Mouse (Mus musculus) stomach, postnatal 0 days (tissue): ENCODE measurements around the gene Mien1. TPM values are rescaled to one million over a fixed set of nuclear protein-coding genes. Genes with fewer than 3 reads are reported as not detected.

ENCODE experiments used
- ATAC-seq: fragments of 200-750 bp; cut with Nextera tagmentation; 2 replicates; pipeline ENCODE4 v1.8.0; 2017; ENCODE audit not compliant: low FRiP score, low TSS enrichment
- DNase-seq: peaks from one replicate; pipeline ENCODE4 v3.0.0-alpha.2; 2016; ENCODE audit warnings: low spot score
- H3K27ac ChIP-seq: fragments of 300-500 bp; sonication (generic); replicated peaks from 2 replicates; pipeline ENCODE4 v1.5.1; 2014; ENCODE audit warnings: mild to moderate bottlenecking, control low read depth
- H3K27me3 ChIP-seq: fragments of 300-500 bp; sonication (generic); 2 replicates; pipeline ENCODE4 v1.6.1; 2014; ENCODE audit warnings: low read length; ENCODE audit not compliant: control insufficient read depth, insufficient read depth
- H3K36me3 ChIP-seq: fragments of 300-500 bp; sonication (generic); 2 replicates; pipeline ENCODE4 v1.6.1; 2014; ENCODE audit warnings: low read length, mixed read lengths; ENCODE audit not compliant: control insufficient read depth, insufficient read depth
- H3K4me1 ChIP-seq: fragments of 300-500 bp; sonication (generic); replicated peaks from 2 replicates; pipeline ENCODE4 v1.6.1; 2014; ENCODE audit warnings: antibody characterized with exemption; ENCODE audit not compliant: control insufficient read depth, insufficient read depth
- H3K4me2 ChIP-seq: fragments of 300-500 bp; sonication (generic); replicated peaks from 2 replicates; pipeline ENCODE4 v1.6.1; 2014; ENCODE audit warnings: low read depth, mild to moderate bottlenecking, control low read depth, moderate library complexity
- H3K4me3 ChIP-seq: fragments of 300-500 bp; sonication (generic); 2 replicates; pipeline ENCODE4 v1.5.1; 2014; ENCODE audit warnings: low read depth, low read length, control low read depth
- H3K9ac ChIP-seq: fragments of 300-500 bp; sonication (generic); 2 replicates; pipeline ENCODE4 v1.6.1; 2014; ENCODE audit warnings: mild to moderate bottlenecking, low read length, control low read depth, mixed read lengths
- H3K9me3 ChIP-seq: fragments of 300-500 bp; sonication (generic); 2 replicates; pipeline ENCODE4 v1.6.1; 2016; ENCODE audit warnings: low read length; ENCODE audit not compliant: control insufficient read depth
- CTCF ChIP-seq: IDR thresholded peaks from 2 replicates; pipeline ENCODE4 v1.5.1; 2016; ENCODE audit warnings: antibody characterized with exemption, low read depth, mild to moderate bottlenecking, moderate library complexity
- EP300 ChIP-seq: optimal IDR thresholded peaks from 2 replicates; pipeline ENCODE3; 2016; ENCODE audit warnings: antibody characterized with exemption
- WGBS: fragments of 180-500 bp; shearing (Covaris S2); extraction: QIAGEN DNeasy Blood & Tissue Kit; methylation state at CpG from one replicate; pipeline ENCODE4 v1.1.7; 2014; 5-methylcytosine and 5-hydroxymethylcytosine counted together
- polyA plus RNA-seq: library from polyadenylated mRNA; unstranded; fragments of >200 nt; fragmentation: Nextera tagmentation; extraction: Ambion mirVana; gene quantifications from 2 replicates; pipeline ENCODE4 v1.2.1, GENCODE M21; 2015

Gene Mien1
- polyA plus RNA-seq, 1 experiment from 2014 or later: 142 TPM

DNA sequence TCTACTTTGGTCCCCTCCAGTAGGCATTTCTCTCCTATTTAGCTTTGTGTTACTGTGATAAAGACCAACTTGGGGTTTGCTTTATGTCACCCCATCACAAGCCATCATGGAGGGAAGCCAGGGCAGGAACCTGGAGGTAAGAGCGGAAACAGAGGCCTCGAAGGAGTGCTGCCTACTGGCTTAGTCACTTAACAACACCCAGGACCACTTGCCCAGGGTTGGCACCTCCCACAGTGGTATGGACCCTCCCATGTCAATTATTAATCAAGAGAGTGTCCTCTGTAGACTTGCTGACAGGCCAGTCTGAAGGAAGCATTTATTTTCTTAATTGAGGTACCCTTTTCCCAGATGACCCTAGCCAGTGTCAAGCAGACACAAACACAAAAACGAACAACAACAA is 38.0 kb downstream of the Mien1 start:
- H3K4me1 ChIP-seq: 0 out of 2 replicates have a peak, but pooled peaks cover 2% of the 10 kb centered on the region
- TF ChIP-seq EP300 (no peak), CTCF (no peak)
- peak; percentile 65 for ATAC-seq
- no peaks in the 10 kb centered on the region for H3K9me3 ChIP-seq
- H3K27me3 ChIP-seq: no peaks in the 10 kb centered on the region
- H3K4me2 ChIP-seq: peak overlapping the region; percentile 63
- H3K4me3 ChIP-seq: peak overlapping the region; percentile 67
- whole genome bisulfite sequencing: 38% methylated on average over 3 of the region's 3 CpGs
- DNase-seq: no peak
- H3K36me3 ChIP-seq: no peaks in the 10 kb centered on the region; the same call in 1 of the 2 replicates
- H3K27ac ChIP-seq: peak overlapping the region; percentile 98
- H3K9ac ChIP-seq: peak overlapping the region; percentile 83

DNA sequence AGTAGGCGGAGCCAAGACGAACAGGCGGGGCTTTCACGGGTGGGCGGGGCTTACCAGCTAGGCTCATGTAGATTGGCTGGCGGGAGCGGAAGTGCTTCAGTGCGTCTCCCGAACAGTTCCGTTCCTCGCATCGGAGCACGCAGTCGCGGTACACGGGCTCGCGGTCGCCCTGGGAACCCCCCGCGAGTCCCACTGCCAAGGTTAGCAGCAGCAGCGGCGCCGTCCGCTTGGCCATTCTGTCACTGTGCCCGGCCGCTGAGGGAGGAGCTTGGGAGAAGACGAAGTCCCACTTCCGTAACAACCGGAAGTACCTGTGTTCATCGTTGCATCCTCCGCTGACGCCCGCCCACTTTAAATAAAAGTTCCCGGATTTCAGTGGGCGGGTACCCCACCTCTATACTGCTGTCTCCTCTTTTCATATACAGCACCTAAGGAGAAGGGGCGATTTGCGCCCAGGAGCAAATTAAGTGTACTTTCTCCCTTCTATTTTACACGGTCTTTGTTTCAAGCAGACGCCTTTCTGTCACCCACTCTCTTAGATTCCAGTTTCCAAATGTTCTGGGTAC is 38.5 kb downstream of the Mien1 start, which contains the start of gene Pgap3:
Gene Pgap3 (minus strand): TSS at position 330 of the 566 bp plus-strand sequence.
- H3K27ac ChIP-seq: peak within 1 kb of the TSS; percentile 98
- peak within 1 kb of the TSS; percentile 83 for H3K9ac ChIP-seq
- H3K36me3 ChIP-seq: no peaks in the 10 kb centered on the region; the same call in 1 of the 2 replicates
- DNase-seq: peak; percentile 93
- TF ChIP-seq EP300: peak; percentile 24
- TF ChIP-seq CTCF: no peak
- H3K4me2 ChIP-seq: peak within 1 kb of the TSS; percentile 63
- no peaks in the 10 kb centered on the region for H3K27me3 ChIP-seq
- WGBS: under 1% methylated on average over 39 of the region's 40 CpGs
- peak within 1 kb of the TSS; percentile 67 for H3K4me3 ChIP-seq
- no peaks in the 10 kb centered on the region for H3K9me3 ChIP-seq
- H3K4me1 ChIP-seq: 0 out of 2 replicates have a peak, but pooled peaks cover 2% of the 10 kb centered on the region
- peak; percentile 85 for ATAC-seq

DNA sequence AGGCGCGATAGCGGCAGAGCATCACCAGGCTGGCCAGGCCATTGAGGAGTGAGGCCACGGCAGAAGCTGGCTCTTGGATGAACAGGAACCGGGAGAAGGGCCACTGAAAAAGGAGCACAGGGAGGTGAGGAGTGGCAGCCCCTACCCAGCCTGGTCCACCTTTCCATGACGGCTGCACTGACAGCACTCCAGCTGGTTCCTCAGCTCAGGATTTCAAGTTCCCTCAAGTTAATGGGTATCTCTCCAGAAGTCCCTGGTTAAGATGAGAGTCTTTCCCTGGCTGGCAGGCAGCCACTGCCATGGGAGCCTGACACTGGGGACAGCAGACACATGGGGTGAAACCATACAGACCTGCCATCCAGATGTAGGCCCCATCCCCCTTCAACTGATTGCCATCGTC is 40.8 kb downstream of the Mien1 start:
- H3K9ac ChIP-seq: no peak overlapping the region
- DNase-seq (no peak), ATAC-seq (no peak)
- no peaks in the 10 kb centered on the region for H3K27me3 ChIP-seq
- H3K36me3 ChIP-seq: no peaks in the 10 kb centered on the region; the same call in 1 of the 2 replicates
- H3K9me3 ChIP-seq: no peaks in the 10 kb centered on the region
- WGBS: 87% methylated on average over 7 of the region's 7 CpGs
- no peak overlapping the region for H3K27ac ChIP-seq
- no peak overlapping the region for H3K4me3 ChIP-seq
- H3K4me1 ChIP-seq: 0 out of 2 replicates have a peak, but pooled peaks cover 5% of the 10 kb centered on the region
- H3K4me2 ChIP-seq: no peak overlapping the region
- TF ChIP-seq CTCF: no peak
- no peak for TF ChIP-seq EP300

DNA sequence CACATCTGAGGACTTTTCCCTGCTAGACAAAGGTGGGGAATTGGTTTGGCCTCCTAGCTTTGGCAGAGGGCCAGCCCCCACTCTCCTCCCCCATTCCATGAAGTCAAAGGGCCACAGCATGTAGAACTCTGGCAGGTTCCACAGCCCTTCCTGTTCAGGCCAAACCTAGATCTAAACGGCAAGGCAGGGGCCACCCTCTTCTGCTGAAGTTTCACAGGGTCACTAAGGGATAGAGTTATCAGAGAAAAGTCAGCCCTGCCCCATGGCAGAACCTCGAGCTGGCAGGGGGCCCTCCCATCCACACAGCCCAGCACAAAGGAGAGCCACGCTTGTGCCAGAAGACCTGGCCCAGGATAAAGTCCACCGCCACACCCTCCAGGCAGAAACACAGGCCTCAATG is 43.8 kb downstream of the Mien1 start:
- ATAC-seq (peak; percentile 88), DNase-seq (peak; percentile 92)
- H3K9me3 ChIP-seq: no peaks in the 10 kb centered on the region
- WGBS: 43% methylated on average over 4 of the region's 4 CpGs
- no peak overlapping the region for H3K4me3 ChIP-seq
- peak overlapping the region; percentile 84 for H3K27ac ChIP-seq
- H3K9ac ChIP-seq: no peak overlapping the region
- H3K4me2 ChIP-seq: no peak overlapping the region
- no peaks in the 10 kb centered on the region; the same call in 1 of the 2 replicates for H3K36me3 ChIP-seq
- no peaks in the 10 kb centered on the region for H3K27me3 ChIP-seq
- H3K4me1 ChIP-seq: 0 out of 2 replicates have a peak, but pooled peaks cover 3% of the 10 kb centered on the region
- TF ChIP-seq CTCF: no peak

DNA sequence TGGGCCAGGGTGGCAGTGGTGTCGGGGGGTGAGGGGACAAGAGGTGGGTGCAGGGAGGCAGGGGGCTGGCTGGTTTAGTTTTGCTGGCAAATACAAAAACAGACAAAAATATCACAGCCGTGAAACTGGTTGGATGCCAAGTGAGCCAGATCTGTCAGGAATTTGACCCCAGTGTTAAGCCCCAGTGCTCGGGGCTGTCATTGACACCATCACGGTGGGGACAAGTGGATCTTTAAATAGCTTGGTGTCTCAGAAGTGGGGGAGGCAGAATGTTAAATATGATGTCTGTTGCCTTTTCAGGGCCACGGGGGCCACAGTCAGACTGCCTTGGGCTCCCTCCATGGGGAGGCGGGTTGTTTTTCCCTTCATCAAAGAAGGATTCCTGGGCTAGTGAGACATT is 44.5 kb downstream of the Mien1 start:
- 0 out of 2 replicates have a peak, but pooled peaks cover 3% of the 10 kb centered on the region for H3K4me1 ChIP-seq
- H3K27ac ChIP-seq: peak overlapping the region; percentile 84
- H3K4me3 ChIP-seq: no peak overlapping the region
- H3K9me3 ChIP-seq: no peaks in the 10 kb centered on the region
- H3K36me3 ChIP-seq: no peaks in the 10 kb centered on the region; the same call in 1 of the 2 replicates
- DNase-seq: no peak
- 32% methylated on average over 6 of the region's 6 CpGs for WGBS
- H3K9ac ChIP-seq: peak overlapping the region; percentile 31; the same call in 1 of the 2 replicates
- TF ChIP-seq EP300 (no peak), CTCF (no peak)
- H3K27me3 ChIP-seq: no peaks in the 10 kb centered on the region
- H3K4me2 ChIP-seq: no peak overlapping the region
- no peak for ATAC-seq

DNA sequence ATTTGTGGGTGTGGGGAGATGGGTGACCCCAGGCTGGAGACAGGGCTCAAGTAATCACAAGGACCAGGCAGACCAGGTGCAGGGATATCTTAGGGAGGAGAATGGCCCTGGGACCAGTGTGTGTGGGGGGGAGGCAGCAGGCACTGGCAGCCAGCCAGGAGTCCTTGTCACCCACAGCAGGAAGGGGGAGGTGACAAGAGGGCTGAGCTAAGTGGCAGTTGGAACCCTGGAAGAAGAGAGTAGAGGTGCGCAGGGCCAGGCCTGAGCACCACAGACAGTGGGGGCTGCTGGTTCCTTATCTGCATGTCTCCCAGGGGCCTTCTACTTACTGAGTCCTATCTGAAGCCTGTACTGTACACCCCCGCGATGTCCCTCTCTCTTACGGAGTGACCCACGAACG is 45.5 kb downstream of the Mien1 start:
- 63% methylated on average over 6 of the region's 6 CpGs for WGBS
- H3K36me3 ChIP-seq: no peaks in the 10 kb centered on the region
- DNase-seq (peak; percentile 84), ATAC-seq (0 out of 2 replicates have a peak, but pooled peaks have one; percentile 9)
- no peaks in the 10 kb centered on the region for H3K27me3 ChIP-seq
- TF ChIP-seq EP300 (no peak), CTCF (no peak)
- H3K27ac ChIP-seq: peak overlapping the region; percentile 84
- no peak overlapping the region for H3K4me3 ChIP-seq
- H3K4me1 ChIP-seq: 0 out of 2 replicates have a peak, but pooled peaks cover 3% of the 10 kb centered on the region
- no peaks in the 10 kb centered on the region for H3K9me3 ChIP-seq
- no peak overlapping the region for H3K4me2 ChIP-seq
- H3K9ac ChIP-seq: no peak overlapping the region
